Mouse (Mus musculus) forebrain, postnatal 0 days (tissue): ENCODE measurements at regions not wholly inside any gene's neighbourhood (a gene's known extent, or its start where the extent isn't known, plus 50 kb on each side); places are given as distances from the start of the nearest gene placed in this dataset.

ENCODE experiments used
- ATAC-seq: fragments of 200-750 bp; cut with Nextera tagmentation; 2 replicates; pipeline ENCODE4 v1.8.0; 2017; ENCODE audit warnings: mild to moderate bottlenecking, moderate library complexity
- DNase-seq: peaks from one replicate; pipeline ENCODE4 v3.0.0-alpha.2; 2015
- H3K27ac ChIP-seq: fragments of 300-500 bp; sonication (generic); 2 replicates; pipeline ENCODE4 v1.5.1; 2014; ENCODE audit warnings: low read depth, mild to moderate bottlenecking, antibody characterized with exemption, low read length, moderate library complexity, mixed read lengths
- H3K27me3 ChIP-seq: fragments of 300-500 bp; sonication (generic); 2 replicates; pipeline ENCODE4 v1.6.1; 2014; ENCODE audit warnings: mild to moderate bottlenecking, low read length, mixed read lengths; ENCODE audit not compliant: insufficient read depth
- H3K36me3 ChIP-seq: fragments of 300-500 bp; sonication (generic); 2 replicates; pipeline ENCODE4 v1.6.1; 2014; ENCODE audit warnings: mild to moderate bottlenecking, moderate library complexity; ENCODE audit not compliant: insufficient read depth
- H3K4me1 ChIP-seq: fragments of 300-500 bp; sonication (generic); 2 replicates; pipeline ENCODE4 v1.6.1; 2014; ENCODE audit warnings: antibody characterized with exemption; ENCODE audit not compliant: insufficient read depth
- H3K4me2 ChIP-seq: fragments of 300-500 bp; sonication (generic); 2 replicates; pipeline ENCODE4 v1.6.1; 2014; ENCODE audit warnings: low read depth, mild to moderate bottlenecking, moderate library complexity
- H3K4me3 ChIP-seq: fragments of 300-500 bp; sonication (generic); 2 replicates; pipeline ENCODE4 v1.5.1; 2014; ENCODE audit warnings: low read depth, low read length, mixed read lengths
- H3K9ac ChIP-seq: fragments of 300-500 bp; sonication (generic); 2 replicates; pipeline ENCODE4 v1.6.1; 2014; ENCODE audit warnings: mild to moderate bottlenecking
- H3K9me3 ChIP-seq: fragments of 300-500 bp; sonication (generic); 2 replicates; pipeline ENCODE4 v1.6.1; 2016; ENCODE audit warnings: low read length
- CTCF ChIP-seq: sonication (generic); IDR thresholded peaks from 2 replicates; pipeline ENCODE4 v1.5.1; 2016; ENCODE audit warnings: antibody characterized with exemption, control low read depth, low read depth
- WGBS: fragments of 180-500 bp; shearing (Covaris S2); extraction: QIAGEN DNeasy Blood & Tissue Kit; methylation state at CpG from one replicate; pipeline ENCODE4 v1.1.7; 2014; 5-methylcytosine and 5-hydroxymethylcytosine counted together

DNA sequence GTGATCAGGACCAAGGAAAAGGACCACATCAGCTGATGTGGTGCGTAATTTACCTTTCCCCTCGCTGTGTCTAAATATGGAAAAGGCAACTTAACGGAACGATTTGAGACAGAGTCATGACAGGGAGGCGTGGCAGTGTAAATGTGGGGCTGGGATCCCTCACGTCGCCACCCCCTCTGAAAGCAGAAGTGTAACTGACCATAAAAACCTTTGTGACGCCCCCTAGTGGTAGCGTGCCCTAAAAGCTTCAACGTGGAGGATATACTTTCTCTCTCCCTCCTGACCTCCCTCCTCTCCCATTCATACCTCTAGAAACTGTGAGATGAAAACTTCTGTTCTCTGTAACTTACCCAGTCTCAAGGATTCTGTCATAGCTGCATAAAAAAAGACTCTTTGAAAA is 166.8 kb downstream of the Efnb2 start:
- Histone ChIP-seq H3K9me3 (no peaks in the 10 kb centered on the region), H3K4me1 (peaks cover 7% of the 10 kb centered on the region), H3K27ac (no peak overlapping the region), H3K9ac (no peak overlapping the region), H3K36me3 (no peaks in the 10 kb centered on the region), H3K27me3 (no peaks in the 10 kb centered on the region), H3K4me2 (no peak overlapping the region), H3K4me3 (no peak overlapping the region)
- TF ChIP-seq CTCF, result no peak
- DNase-seq (no peak), ATAC-seq (no peak)
- 93% methylated on average over 10 of the region's 10 CpGs for WGBS

DNA sequence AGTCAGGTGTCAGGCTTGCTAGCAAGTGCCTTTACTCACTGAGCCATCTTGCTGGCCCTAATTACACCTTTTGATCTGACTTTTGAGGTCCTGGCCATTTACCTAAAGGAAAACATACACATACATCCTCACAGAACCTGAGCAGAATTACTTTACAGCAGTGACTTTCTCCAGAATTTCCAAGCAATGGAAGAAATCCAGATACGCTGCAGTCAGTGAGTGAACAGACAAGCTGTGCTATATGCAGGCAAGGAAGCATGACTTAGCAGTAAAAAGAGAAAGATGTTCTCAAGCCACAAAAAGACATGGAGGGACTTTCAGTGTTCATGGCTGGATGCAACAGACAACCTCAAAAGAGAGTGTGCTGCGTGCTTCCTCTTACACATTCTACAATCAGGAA is 169.1 kb downstream of the Efnb2 start:
- Histone ChIP-seq H3K9me3 (no peaks in the 10 kb centered on the region), H3K36me3 (no peaks in the 10 kb centered on the region), H3K4me1 (peaks cover 15% of the 10 kb centered on the region), H3K9ac (no peak overlapping the region), H3K27me3 (no peaks in the 10 kb centered on the region), H3K27ac (no peak overlapping the region), H3K4me3 (no peak overlapping the region), H3K4me2 (no peak overlapping the region)
- ATAC-seq, result no peak
- no peak for TF ChIP-seq CTCF
- DNase-seq, result peak; percentile 31
- WGBS, result 77% methylated on average over 2 of the region's 2 CpGs

GRCm38 (mm10) chr8:8489784-8490183 is 171.3 kb downstream of the Efnb2 start:
- Histone ChIP-seq H3K9ac (peak overlapping the region; percentile 37; the same call in 1 of the 2 replicates), H3K9me3 (no peaks in the 10 kb centered on the region), H3K4me2 (peak overlapping the region; percentile 40), H3K27ac (peak overlapping the region; percentile 71), H3K36me3 (no peaks in the 10 kb centered on the region), H3K4me3 (no peak overlapping the region), H3K27me3 (no peaks in the 10 kb centered on the region), H3K4me1 (peaks cover 15% of the 10 kb centered on the region)
- no peak for TF ChIP-seq CTCF
- 5% methylated on average over 9 of the region's 9 CpGs for WGBS
- ATAC-seq (0 out of 2 replicates have a peak, but pooled peaks have one; percentile 11), DNase-seq (no peak)

DNA sequence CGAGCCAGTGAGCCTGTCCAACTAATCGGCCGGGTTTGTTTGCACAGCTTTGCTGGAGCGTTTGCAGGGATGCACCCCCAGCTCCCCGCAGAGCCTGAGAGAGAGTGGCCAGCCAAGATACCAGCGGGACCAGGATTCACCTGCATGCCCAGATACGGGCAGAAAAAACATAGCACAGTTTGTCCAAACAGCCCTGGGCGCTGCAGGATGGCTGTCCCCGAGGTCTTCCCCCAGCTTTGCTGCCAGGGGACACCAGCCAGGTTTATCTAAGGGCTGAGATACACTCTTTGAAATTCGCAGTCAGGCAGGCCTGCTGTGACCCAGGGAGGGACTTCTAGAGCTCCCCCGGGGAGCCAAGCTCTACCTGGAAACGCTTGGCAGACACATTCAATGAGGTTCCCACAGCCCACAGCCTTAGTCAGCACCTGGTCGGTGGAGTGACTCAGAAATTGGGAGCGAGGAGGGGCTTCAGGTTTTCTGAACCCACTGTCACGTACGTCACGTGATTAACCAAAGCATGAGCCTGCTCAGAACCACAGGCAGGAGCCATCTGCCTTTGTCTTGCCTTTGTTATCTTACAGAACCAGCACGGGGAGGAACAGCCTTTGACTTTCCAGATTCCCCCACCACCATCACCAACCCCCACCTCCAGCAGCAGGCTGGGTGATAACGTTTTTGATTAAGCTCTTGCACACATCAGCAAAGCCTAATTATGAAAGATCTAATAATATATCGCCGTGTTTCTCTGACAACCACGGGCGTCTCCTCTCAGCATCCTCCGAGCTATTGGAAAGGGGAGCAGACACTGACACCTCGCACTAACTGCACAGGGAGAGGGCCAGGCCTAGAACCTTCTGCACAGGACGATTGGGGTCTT is 172.1 kb downstream of the Efnb2 start:
- peak overlapping the region; percentile 40 for H3K4me2 ChIP-seq
- H3K9me3 ChIP-seq, result no peaks in the 10 kb centered on the region
- no peaks in the 10 kb centered on the region for H3K27me3 ChIP-seq
- 8% methylated on average over 26 of the region's 26 CpGs for WGBS
- peak overlapping the region; percentile 71 for H3K27ac ChIP-seq
- TF ChIP-seq CTCF, result no peak
- peak; percentile 76 for ATAC-seq
- H3K4me1 ChIP-seq, result peaks cover 21% of the 10 kb centered on the region
- no peaks in the 10 kb centered on the region for H3K36me3 ChIP-seq
- peak overlapping the region; percentile 37 for H3K9ac ChIP-seq
- H3K4me3 ChIP-seq, result peak overlapping the region; percentile 11; the same call in 1 of the 2 replicates
- DNase-seq, result peak; percentile 76

DNA sequence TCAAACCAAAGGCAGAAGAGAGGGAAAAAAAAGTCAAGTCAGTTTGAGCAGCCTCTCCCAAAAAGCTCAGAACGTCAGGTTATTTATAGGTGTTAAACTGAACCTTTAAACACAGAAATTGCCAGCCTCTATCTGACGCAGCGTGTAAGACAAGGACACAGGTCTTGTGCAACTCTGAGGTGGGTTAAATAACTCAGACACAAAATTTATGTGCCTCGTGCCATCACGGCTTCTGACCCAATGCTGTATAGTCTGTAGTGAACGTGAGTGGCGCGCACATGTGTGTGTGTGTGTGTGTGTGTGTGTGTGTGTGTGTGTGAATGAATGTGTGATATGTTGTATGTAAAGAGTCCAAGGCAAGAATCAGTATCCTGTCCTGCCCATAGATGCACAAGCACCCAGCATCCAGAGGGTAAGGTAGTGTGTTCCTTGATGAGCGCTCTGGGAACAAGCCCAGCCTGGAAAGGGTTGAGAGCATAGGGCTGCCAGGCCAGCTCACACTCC is 172.8 kb downstream of the Efnb2 start:
- Histone ChIP-seq H3K4me2 (peak overlapping the region; percentile 40; the same call in 1 of the 2 replicates), H3K27me3 (no peaks in the 10 kb centered on the region), H3K4me3 (no peak overlapping the region), H3K36me3 (no peaks in the 10 kb centered on the region), H3K4me1 (peaks cover 21% of the 10 kb centered on the region), H3K9me3 (no peaks in the 10 kb centered on the region), H3K9ac (peak overlapping the region; percentile 37; the same call in 1 of the 2 replicates), H3K27ac (peak overlapping the region; percentile 71; the same call in 1 of the 2 replicates)
- DNase-seq, result peak; percentile 43
- 24% methylated on average over 9 of the region's 9 CpGs for WGBS
- ATAC-seq, result peak; percentile 25; the same call in 1 of the 2 replicates
- TF ChIP-seq CTCF, result no peak

GRCm38 (mm10) chr8:8487706-8488105 is 173.3 kb downstream of the Efnb2 start:
- H3K4me3 ChIP-seq, result no peak overlapping the region
- H3K9ac ChIP-seq, result no peak overlapping the region
- H3K4me1 ChIP-seq, result peaks cover 21% of the 10 kb centered on the region
- H3K36me3 ChIP-seq, result no peaks in the 10 kb centered on the region
- 19% methylated on average over 5 of the region's 5 CpGs for WGBS
- H3K27ac ChIP-seq, result no peak overlapping the region
- H3K27me3 ChIP-seq, result no peaks in the 10 kb centered on the region
- no peak for TF ChIP-seq CTCF
- DNase-seq, result no peak
- no peaks in the 10 kb centered on the region for H3K9me3 ChIP-seq
- no peak for ATAC-seq
- no peak overlapping the region for H3K4me2 ChIP-seq

DNA sequence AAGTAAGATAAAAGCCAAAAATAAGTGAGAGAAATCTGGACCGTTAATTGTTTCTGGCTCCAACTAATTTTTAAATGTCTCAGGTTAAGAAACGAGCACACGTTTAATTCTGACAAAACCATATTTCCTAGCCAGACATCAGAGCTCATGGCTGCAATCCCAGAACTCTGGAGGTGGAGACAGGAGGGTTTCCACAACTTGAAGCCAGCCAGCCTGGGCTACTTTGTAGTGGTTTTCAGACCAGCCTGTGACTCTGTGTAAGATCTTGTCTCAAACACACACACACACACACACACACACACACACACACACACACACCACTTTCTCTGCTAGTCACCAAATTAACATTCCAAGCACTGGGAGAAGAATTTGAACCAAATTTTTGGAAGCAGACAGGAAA is 174.2 kb downstream of the Efnb2 start:
- H3K9ac ChIP-seq, result no peak overlapping the region
- DNase-seq (peak; percentile 48), ATAC-seq (no peak)
- 42% methylated on average over 3 of the region's 3 CpGs for WGBS
- no peaks in the 10 kb centered on the region for H3K9me3 ChIP-seq
- H3K36me3 ChIP-seq, result no peaks in the 10 kb centered on the region
- TF ChIP-seq CTCF, result no peak
- H3K4me1 ChIP-seq, result peaks cover 21% of the 10 kb centered on the region
- H3K27me3 ChIP-seq, result no peaks in the 10 kb centered on the region
- H3K27ac ChIP-seq, result no peak overlapping the region
- H3K4me3 ChIP-seq, result no peak overlapping the region
- H3K4me2 ChIP-seq, result no peak overlapping the region
